Mouse (Mus musculus) yolk sac, embryonic 10.5 days (tissue): ENCODE data around the gene Rnf183.

Experiments used
- DNase-seq: peaks from one replicate; pipeline ENCODE4 v3.0.0-alpha.2; 2017; ENCODE audit warnings: low spot score

The Rnf183 gene

DNA sequence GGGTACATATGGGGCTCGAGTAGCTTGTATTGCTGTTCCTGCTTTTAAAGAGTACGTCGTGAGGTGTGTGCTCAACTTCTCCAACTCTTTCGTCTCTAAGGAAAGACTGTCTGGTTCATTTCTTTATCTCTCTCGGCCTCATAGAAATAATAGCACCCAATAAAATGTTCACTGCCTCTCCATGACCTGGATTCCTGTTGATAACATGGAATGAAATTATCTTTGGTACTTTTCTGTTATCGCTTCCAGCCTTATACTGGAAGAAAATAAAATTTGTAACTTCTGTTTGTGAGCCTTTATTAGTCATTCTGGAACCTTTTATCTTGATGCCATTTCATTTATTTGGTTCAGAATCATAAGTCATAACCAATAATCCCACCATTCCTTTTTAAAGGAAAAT, 51.8 kb downstream of the Rnf183 start:
- DNase-seq, result no peak

GRCm38 (mm10) chr4:62379724-62380381, 55.2 kb downstream of the Rnf183 start:
- no peak for DNase-seq
